Mouse (Mus musculus) megakaryocyte progenitor cell, adult 5-6 weeks (primary cell): ENCODE data around the gene Ap1s1. TPM values are rescaled to one million over a fixed set of nuclear protein-coding genes. Genes with fewer than 3 reads are reported as not detected.

Source experiments
- ATAC-seq: replicated peaks from 2 replicates; pipeline ENCODE4 v1.8.0; 2016; ENCODE audit warnings: mild to moderate bottlenecking, moderate TSS enrichment, inconsistent platforms; ENCODE audit not compliant: poor library complexity
- total RNA-seq, 2 experiments: library from RNA; stranded (forward) in 1 of 2; stranded (reverse) in 1 of 2; fragments of 157-497, 149-512 nt in 1 of 2; fragments of 200-1000 nt in 1 of 2; gene quantifications; 2 replicates each; pipeline versions ENCODE4 v1.2.3 to v1.2.4; 2015 to 2017

The Ap1s1 gene
- total RNA-seq, 2 experiments from 2014 or later: 41.2 to 87.2 TPM

DNA sequence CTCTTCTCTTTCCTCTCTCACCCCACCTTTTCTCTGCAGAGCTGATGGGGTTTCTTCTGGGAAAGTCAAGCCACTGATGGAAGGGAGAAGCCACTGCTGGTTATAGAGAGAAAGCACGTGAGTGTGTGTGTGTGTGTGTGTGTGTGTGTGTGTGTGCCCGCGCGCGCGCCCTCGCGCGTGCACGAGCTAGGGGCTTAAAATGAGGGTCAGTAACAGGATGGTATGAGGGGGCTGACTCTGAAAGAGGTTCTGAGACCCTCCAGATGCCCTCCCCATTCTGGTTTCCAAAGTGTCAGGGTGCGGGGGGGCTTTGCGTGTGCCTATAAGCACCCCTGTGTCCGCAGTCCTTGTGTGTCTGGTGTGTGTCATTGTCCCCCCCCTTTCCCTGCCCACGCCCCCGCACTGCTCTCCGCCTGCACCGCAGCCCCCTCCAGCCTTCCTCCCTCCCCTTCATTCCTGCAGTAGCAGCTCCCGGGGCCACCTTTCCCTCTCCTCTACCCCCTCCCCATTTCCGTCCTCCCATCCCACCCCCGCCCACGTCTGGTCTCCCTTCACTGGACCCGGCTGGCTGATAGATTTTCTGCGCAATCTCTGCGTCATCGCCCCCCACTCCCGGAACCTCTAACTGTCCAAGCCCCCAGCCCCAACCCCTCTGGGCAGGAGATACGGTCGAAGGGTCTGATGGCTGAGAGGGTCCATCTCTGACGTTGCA is 17.2 kb downstream of the Ap1s1 start:
- no peak for ATAC-seq

DNA sequence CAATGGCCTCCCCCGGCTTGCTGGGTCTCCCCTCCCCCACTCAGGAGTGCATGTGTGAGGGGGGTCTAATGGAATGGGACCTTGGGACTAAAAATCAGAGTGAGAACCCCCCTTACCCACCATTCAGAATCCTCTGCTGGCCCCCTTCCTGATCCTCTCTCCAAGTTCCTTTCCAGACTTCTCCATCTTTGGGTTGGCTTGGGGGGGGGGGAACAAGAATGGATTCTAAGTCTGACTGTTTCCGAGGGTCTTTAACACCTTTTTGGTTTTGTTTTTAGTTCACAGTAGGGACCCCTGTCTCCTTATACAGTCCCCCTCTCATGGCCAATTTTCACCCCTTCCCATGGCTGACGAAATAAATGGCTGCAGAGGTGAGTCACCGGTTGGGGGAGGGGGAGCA is 19.8 kb downstream of the Ap1s1 start, which contains the start of gene Vgf:
Gene Vgf, plus strand, starts transcription at position 301 of the 400 bp plus-strand sequence.
- no peak for ATAC-seq

DNA sequence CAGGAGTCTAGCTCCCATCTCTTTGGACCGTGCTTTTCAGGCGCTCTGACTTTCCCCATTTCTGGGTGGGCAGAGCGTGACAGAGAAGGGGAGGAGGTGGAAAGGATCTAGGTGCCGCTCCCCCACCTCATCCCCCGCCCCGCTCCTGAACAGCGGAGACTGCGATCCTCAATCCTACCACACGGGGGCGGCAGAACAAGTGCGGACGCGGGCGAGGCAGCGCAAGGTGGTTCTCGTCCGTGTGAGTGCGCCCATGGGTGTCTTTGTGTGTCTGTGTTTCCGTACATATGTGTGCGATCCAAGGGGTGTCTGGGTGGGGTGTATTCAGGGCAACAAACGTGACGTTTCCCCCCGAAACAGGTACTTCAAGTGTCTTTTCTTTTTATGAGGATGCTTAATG is 20.8 kb downstream of the Ap1s1 start:
- peak; percentile 77 for ATAC-seq

DNA sequence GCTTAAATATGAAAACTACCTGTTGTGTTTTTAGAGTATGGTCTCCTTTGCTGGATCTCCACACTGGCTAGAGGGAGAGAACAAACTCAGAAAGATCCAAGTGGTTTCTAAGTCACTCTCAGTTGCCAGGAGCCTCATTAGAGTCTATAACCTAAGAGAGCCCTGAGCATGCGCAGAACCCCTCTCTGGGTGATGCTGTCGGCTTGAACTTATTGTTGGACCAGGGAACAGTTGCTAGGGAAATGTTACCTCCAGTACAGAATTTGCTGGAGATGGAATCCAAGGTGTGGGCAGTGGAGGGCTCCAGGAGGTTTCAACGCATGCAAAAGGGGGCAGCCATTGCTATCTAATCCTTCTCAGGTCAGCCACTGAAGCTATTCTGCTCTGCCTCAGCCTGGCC is 21.6 kb downstream of the Ap1s1 start:
- ATAC-seq: no peak

DNA sequence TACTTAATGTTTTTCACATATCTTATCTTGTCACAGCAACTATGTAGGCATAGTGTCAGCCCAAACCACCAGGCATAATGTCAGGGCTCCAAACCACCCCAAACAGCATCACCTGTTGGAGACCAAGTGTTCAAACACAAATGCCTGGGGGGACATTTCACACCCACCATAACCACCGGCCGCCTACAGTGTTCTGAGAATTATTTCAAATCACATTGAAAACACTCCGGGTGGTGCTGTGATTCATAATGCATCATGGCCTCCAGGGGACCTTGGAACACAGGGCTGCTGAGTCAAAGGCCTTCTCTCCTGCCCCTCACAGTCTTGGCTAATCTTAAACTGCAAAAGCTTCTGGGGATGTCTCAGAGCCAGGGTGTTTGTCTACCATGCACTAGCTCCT is 30.0 kb downstream of the Ap1s1 start:
- ATAC-seq: no peak

DNA sequence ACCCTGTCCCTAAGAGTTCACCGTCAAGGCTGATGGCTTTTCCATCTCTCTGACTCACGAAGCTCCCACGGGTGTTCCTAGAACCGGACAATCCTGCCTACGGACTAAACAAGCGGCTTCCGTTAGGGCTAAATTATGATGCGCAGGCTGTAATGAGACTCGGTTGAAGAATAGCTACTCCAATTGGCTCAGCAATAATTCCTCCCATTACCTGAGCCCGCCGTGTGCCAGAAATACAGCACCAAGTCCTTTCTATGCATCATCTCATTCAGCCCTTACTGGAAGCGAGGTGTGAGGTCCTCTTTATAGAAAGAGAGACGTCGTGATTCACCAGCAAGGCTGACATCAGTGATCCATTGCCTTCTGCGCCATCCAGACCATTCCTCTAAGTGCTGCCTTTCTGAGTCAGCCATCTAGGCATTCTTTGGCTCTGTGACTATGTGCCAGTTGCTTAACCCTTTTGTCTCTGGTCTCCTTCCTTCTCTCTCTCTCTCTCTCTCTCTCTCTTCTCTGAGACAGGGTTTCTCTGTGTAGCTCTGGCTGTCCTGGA is 33.5 kb downstream of the Ap1s1 start:
- ATAC-seq: no peak

DNA sequence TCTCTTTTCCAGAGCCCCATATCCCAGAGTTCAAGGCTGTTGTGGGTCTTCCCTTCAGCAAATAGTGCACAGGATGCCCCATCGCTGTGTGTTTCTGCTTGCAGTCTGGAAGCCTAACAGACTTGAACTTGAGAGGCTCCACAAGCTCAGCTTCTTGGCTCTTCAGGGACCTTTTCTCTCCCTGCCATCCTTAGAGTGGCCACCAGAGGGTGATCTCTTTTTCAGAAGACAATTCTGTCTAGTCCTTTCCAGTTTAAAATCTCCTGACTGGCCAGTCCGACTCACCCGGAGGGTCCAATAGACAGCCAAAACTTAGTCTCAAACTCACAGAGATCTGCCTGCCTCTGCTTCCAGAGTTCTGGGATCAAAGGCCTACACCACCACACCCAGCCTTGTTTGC is 35.9 kb downstream of the Ap1s1 start:
- peak; percentile 48; the same call in 1 of the 2 replicates for ATAC-seq

DNA sequence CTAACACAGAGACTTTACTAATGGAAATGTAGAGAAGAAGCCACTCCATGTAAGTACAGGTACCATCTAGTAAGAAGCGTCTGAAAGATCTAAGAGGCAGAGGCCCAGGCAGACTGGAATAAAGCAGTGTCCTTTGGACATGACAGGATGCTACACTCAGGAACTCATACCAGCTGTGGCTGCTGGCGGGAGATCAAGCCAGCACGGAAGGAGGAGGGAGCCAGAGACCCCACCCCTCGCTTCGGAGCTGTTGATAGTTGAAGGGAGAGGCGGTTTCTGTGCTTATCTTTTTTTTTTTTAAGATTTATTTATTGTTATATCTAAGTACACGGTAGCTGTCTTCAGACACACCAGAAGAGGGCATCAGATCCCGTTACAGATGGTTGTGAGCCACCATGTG is 38.7 kb downstream of the Ap1s1 start:
- ATAC-seq: no peak

DNA sequence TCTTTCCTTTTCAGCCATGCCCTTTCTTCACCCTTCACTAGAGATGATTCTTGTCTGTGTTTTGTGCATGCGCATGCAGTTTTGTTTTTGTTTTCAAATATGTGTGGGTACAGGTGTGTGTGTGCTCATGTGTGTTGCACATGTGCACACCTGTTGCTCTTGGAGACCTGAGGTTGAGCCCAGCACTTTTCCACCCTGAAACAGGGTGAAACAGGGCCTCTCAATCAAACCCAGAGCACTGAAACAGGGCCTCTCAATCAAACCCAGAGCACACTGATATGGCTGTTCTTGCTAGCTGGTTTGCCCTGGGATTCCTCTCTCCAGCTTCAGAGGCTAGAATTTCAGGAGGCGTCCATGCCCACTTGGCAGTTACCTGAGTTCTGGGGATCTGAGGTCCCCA is 45.3 kb downstream of the Ap1s1 start:
- ATAC-seq: peak; percentile 46

DNA sequence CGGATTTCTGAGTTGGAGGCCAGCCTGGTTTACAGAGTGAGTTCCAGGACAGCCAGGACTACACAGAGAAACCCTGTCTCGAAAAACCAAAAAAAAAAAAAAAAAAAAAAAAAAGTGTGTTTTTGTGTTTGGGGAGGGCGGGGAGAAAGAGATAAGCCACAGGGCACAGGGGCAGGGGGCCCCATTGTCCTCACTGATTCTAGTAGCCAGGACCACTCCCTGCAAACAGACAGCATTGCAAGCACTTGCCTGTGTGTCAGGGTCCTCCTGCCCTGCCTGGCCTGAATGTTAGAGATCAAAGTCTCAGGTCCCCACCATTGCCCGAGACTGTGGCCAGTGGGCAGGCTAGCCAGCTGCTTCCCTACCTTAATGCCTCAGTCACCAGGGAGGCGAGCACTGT is 46.5 kb downstream of the Ap1s1 start:
- no peak for ATAC-seq

DNA sequence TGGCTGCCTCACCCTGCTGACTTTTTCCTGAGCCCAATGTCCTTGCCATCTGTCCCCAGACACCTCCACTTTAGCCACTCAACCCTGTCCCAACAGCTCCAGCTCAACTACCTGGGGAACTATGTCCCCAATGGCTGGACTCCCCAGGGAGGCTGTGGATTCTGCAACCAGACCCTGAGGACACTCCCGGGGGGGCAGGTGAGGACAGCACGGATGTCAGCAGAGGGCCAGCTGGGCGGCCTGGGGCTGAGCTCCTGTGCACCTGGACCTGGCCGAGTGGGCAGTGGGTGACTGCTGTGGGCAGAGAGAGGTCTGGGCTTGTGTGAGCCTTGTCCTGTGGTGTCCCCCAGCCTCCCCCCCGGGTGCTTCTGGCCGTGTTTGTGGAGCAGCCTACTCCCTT is 56.1 kb downstream of the Ap1s1 start:
- ATAC-seq: no peak

DNA sequence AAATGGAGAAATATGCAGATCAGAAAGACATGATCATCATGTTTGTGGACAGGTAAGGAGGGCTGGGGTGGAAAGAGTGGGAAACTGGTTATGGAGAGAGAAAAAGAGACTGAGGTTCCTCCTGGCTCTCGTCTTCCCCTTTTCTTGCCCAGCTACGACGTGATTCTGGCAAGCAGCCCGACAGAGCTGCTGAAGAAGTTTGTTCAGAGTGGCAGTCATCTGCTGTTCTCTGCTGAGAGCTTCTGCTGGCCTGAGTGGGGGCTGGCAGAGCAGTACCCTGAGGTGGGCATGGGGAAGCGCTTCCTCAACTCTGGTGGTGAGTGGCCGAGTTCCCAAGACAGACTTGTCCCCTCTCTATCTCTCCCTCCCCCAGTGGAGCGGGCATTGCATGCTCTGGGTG is 57.5 kb downstream of the Ap1s1 start:
- peak; percentile 13; the same call in 1 of the 2 replicates for ATAC-seq

DNA sequence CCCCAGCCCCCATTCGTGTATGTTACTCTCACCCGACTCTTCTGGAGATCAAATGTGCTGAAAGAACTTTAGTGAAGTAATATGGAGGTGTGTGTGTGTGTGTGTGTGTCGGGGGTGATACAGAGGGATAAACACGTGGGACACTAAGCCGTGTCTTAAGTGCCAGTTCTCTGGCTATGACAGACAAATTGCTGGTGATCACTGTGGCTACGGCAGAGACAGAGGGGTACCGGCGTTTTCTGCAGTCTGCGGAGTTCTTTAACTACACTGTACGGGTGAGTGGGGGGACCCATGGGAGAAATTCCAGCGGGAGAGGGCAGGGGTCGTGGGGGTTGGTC is 58.0 kb downstream of the Ap1s1 start, which contains the start of gene Znhit1:
Gene Znhit1, minus strand, starts transcription at position 88 of the 338 bp plus-strand sequence.
- peak; percentile 21 for ATAC-seq

DNA sequence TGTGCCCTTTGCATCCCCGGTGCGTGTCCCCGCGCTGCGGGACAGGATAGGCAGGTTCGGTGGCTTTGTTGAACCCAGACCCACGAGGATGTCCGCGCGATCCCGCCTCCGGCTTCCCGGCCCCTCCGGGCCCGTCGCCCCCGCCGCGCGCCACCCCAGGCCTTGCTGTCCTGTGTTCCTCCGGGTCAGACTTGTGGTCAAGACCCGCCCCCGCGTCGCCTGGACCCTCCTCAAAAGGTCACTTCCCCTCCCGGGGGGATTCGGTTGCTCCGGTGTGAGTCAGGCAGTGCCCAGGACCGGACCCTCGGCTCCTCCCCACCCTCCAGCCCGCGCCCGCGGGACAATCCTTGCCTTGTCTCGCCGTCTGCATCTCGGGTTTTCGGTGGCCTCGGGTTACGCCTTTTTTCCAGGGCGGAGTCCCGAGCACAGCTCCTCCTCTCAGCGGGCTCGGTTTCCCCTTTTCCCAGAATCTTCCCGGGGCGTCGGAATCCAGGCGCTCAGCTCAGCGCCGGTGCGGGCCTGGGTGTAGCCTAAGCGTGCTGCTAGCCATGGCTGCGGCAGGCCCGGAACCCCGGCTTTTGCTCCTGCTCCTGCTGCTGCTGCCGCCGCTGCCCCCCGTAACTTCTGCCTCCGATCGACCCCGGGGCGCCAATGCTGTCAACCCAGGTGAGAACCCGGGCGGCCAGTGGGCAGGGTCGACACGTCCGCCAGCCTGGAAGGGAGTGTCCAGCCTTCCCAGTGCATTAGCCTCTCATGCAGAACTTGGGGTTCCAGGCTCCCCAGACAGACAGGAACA is 58.6 kb downstream of the Ap1s1 start:
- peak; percentile 35 for ATAC-seq

DNA sequence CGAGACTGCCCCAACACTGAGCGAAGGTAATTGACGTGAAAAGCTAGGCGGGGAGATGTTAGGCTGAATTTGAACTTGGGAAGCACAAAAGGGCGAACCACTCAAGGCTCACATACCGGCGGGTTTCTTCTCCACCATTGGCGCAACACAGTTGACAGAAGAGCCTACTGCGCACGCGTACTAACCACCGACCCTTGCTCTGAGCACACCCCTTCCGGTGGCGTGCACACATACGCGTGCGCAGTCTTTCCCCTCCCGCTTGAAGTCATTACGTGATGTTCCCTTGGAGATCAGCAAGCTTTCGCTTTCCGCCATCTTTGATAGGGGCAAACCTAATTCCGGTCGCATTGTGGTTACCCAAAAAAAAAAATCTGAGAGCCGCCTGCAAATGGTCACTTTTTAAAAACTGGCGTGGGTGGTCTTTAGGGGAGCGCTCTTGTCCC is 59.2 kb downstream of the Ap1s1 start, which contains the start of gene Plod3:
Gene Plod3, plus strand, starts transcription at position 325 of the 443 bp plus-strand sequence.
- ATAC-seq: peak; percentile 83

Other genes with a start within 250 kb of the Ap1s1 start
- gene Col26a1, start 162.9 kb downstream of the Ap1s1 start, total RNA-seq (2015): not detected in 2 replicates
- not detected in 2 replicates for gene Col26a1, start 162.9 kb downstream of the Ap1s1 start, total RNA-seq (2017)
- 24.7 and 43.5 TPM in 2 replicates for gene Ift22, start 138.0 kb downstream of the Ap1s1 start, total RNA-seq (2015)
- gene Ift22, start 138.0 kb downstream of the Ap1s1 start, total RNA-seq (2017): 6.6 and 9.8 TPM in 2 replicates
- 227 and 237 TPM in 2 replicates for gene Fis1, start 92.9 kb downstream of the Ap1s1 start, total RNA-seq (2015)
- gene Fis1, start 92.9 kb downstream of the Ap1s1 start, total RNA-seq (2017): 110 and 121 TPM in 2 replicates
- 61.8 and 69.7 TPM in 2 replicates for gene Cldn15, start 79.5 kb downstream of the Ap1s1 start, total RNA-seq (2015)
- 48.5 and 50.4 TPM in 2 replicates for gene Cldn15, start 79.5 kb downstream of the Ap1s1 start, total RNA-seq (2017)
- 70.5 and 80.3 TPM in 2 replicates for gene Plod3, start 59.1 kb downstream of the Ap1s1 start, total RNA-seq (2015)
- 154 and 176 TPM in 2 replicates for gene Plod3, start 59.1 kb downstream of the Ap1s1 start, total RNA-seq (2017)
- 109 and 115 TPM in 2 replicates for gene Znhit1, start 58.1 kb downstream of the Ap1s1 start, total RNA-seq (2015)
- gene Znhit1, start 58.1 kb downstream of the Ap1s1 start, total RNA-seq (2017): 41.5 and 49.0 TPM in 2 replicates
- gene Vgf, start 19.7 kb downstream of the Ap1s1 start, total RNA-seq (2015): not detected in 2 replicates
- not detected in 2 replicates for gene Vgf, start 19.7 kb downstream of the Ap1s1 start, total RNA-seq (2017)
- 0.22 TPM in 1 of 2 replicates, not detected in the other for gene Serpine1, start 26.1 kb upstream of the Ap1s1 start, total RNA-seq (2015)
- gene Serpine1, start 26.1 kb upstream of the Ap1s1 start, total RNA-seq (2017): not detected in 2 replicates
- gene Trim56, start 70.1 kb upstream of the Ap1s1 start, total RNA-seq (2015): 8.1 and 8.7 TPM in 2 replicates
- gene Trim56, start 70.1 kb upstream of the Ap1s1 start, total RNA-seq (2017): 24.7 and 25.6 TPM in 2 replicates
- not detected in 2 replicates for gene Muc3, start 103.2 kb upstream of the Ap1s1 start, total RNA-seq (2015)
- gene Muc3, start 103.2 kb upstream of the Ap1s1 start, total RNA-seq (2017): not detected in 2 replicates
- gene Muc3a, start 166.3 kb upstream of the Ap1s1 start, total RNA-seq (2015): 0.69 TPM in 1 of 2 replicates, not detected in the other
- gene Muc3a, start 166.3 kb upstream of the Ap1s1 start, total RNA-seq (2017): not detected in 2 replicates
- 0.67 and 2.3 TPM in 2 replicates for gene Ache, start 241.4 kb upstream of the Ap1s1 start, total RNA-seq (2015)
- gene Ache, start 241.4 kb upstream of the Ap1s1 start, total RNA-seq (2017): under 0.01 TPM in 1 of 2 replicates, not detected in the other
- gene Ufsp1, start 248.5 kb upstream of the Ap1s1 start, total RNA-seq (2015): 0.61 and 2.9 TPM in 2 replicates
- 1.3 and 3.8 TPM in 2 replicates for gene Ufsp1, start 248.5 kb upstream of the Ap1s1 start, total RNA-seq (2017)